Mouse (Mus musculus): ENCODE data around the gene Srp14. TPM values are rescaled to one million over a fixed set of nuclear protein-coding genes. Genes with fewer than 3 reads are reported as not detected.

Srp14 gene
- polyA plus RNA-seq, 1 experiment = 221 TPM

DNA sequence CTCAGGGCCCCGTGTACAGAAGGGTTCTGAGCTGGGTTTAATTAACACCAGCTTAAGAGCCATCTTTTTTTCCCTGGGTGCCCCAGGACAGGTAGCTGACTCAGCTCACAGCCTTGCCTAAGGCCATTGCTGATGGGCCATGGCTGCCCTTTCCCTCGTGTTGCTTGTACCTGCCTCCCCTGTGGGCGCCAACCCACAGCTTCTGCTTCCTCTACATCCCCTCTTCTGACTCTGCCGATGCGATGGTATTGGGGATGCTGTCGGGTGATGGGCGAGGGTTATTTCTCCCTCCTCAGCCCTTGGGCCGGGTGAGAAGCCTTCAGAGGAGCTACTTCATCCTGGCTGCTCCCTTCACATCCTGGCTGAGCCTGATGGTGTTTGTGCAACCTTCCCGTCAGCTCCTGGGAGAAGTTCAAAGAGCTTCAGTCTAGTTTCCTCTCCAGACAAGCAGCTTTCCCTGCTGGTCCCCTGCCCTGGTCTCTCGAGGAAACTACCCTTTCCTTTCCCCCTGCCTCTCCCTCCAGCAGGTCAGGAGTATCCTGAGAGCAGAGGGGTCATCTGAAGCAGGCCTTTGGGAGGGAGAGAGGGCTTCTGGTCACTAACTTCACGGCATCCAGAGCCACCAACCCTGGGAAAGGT is 32.4 kb upstream of the Srp14 start:
- TF ChIP-seq POLR2A (IDR thresholded peaks at IDR 0.05; ENCODE audit: borderline replicate concordance, insufficient read depth, low read length) (no peak), CTCF (IDR thresholded peaks at IDR 0.05; ENCODE audit: borderline replicate concordance, insufficient read depth, low read depth, low read length) (no peak)
- Histone ChIP-seq H3K4me3 (replicated peaks; ENCODE audit: insufficient read depth, low read depth, low read length) (no peak overlapping the region), H3K27me3 (ENCODE audit: control insufficient read depth, insufficient read depth, low read length) (no peaks in the 10 kb centered on the region), H3K4me1 (ENCODE audit: control insufficient read depth, insufficient read depth, low read length) (no peaks in the 10 kb centered on the region), H3K27ac (ENCODE audit: insufficient read depth, low read length) (no peak overlapping the region)
- 81% methylated on average over 11 of the region's 11 CpGs for WGBS
- no peak for DNase-seq

DNA sequence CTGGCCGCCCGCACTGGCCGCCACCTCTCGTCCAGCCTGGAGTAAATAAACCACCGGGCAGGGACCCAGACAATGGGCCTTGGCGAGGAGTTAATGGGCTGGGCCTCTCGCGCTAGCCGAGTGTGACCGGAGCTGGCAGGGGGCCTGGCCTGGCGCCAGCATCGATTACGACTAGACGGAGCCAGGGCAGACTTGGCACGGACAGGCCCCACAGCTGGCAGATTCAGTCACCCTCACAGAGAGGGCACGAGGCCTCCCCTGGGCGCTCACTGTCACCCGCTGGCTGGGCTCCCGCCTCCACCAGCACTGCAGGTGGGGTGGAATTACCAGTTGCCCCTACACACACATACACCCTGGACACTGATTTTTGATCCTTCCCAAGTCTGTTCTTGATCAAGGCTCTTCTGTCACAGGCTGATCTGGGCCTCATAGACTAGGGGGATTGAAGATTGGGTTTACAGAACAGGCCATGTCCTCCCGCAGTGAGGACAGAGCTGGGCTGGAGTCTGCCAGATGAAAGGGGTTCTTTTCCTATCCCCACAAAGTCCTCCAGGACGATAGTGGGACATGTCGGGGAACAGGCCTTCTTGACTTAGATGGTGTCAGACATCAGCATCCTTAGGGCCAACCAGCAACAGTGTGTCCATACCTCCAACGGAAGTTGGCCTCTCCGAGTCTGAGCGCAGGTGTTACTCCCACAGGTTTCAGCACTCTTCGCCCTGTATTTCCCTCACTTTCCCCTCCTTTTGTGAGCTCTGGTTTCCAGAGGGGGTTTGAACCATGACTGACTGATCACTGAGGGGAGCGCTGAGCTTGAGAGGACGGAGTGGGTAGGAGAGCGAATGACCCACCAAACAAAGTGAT is 31.2 kb upstream of the Srp14 start:
- Histone ChIP-seq H3K4me1 (ENCODE audit: control insufficient read depth, insufficient read depth, low read length) (no peaks in the 10 kb centered on the region), H3K4me3 (replicated peaks; ENCODE audit: insufficient read depth, low read depth, low read length) (no peak overlapping the region), H3K27ac (ENCODE audit: insufficient read depth, low read length) (no peak overlapping the region), H3K27me3 (ENCODE audit: control insufficient read depth, insufficient read depth, low read length) (no peaks in the 10 kb centered on the region)
- no peak for TF ChIP-seq POLR2A (IDR thresholded peaks at IDR 0.05; ENCODE audit: borderline replicate concordance, insufficient read depth, low read length)
- TF ChIP-seq CTCF (IDR thresholded peaks at IDR 0.05; ENCODE audit: borderline replicate concordance, insufficient read depth, low read depth, low read length) = no peak
- 37% methylated on average over 29 of the region's 29 CpGs for WGBS
- DNase-seq = peak; percentile 74 to 79

DNA sequence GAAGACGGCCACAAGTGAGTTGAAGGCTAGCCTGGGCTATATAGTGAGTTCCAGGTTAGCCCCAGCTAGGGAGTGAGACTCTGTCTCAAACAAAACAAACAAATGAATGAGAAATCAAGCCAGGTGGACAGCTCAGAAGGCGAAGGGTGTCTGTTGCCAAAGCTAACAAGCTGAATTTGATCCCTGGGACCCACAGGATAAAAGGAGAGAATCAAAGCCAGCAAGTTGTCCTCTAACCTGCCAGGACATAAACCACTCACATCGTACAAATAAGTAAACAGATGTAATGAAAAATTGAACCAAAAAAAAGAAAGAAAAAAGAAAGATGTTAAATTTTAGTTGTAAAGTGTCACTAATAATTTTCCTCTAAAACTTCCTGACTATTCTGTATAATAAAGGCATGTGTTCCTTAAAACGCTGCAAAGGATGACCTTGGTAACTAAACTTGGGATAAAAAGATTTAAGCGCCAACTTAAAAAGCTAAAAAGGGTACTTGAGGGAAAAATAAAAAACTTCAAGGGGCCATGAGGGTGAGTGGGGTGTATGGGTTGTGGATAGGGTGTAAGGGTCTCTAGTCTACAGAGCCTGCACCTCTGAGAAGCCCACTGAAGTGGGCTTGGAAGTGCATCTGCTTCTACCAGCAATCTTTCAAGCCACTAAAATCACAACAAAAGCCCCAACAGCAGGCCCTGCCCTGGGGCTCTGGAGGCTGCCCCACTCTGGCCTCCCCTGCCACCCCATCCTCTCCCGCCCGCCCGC is 30.4 kb upstream of the Srp14 start:
- no peak overlapping the region for H3K4me3 ChIP-seq (replicated peaks; ENCODE audit: insufficient read depth, low read depth, low read length)
- WGBS = 62% methylated on average over 8 of the region's 8 CpGs
- no peaks in the 10 kb centered on the region for H3K4me1 ChIP-seq (ENCODE audit: control insufficient read depth, insufficient read depth, low read length)
- H3K27ac ChIP-seq (ENCODE audit: insufficient read depth, low read length) = no peak overlapping the region
- H3K27me3 ChIP-seq (ENCODE audit: control insufficient read depth, insufficient read depth, low read length) = no peaks in the 10 kb centered on the region
- no peak for TF ChIP-seq CTCF (IDR thresholded peaks at IDR 0.05; ENCODE audit: borderline replicate concordance, insufficient read depth, low read depth, low read length)
- no peak for TF ChIP-seq POLR2A (IDR thresholded peaks at IDR 0.05; ENCODE audit: borderline replicate concordance, insufficient read depth, low read length)
- DNase-seq = no peak

DNA sequence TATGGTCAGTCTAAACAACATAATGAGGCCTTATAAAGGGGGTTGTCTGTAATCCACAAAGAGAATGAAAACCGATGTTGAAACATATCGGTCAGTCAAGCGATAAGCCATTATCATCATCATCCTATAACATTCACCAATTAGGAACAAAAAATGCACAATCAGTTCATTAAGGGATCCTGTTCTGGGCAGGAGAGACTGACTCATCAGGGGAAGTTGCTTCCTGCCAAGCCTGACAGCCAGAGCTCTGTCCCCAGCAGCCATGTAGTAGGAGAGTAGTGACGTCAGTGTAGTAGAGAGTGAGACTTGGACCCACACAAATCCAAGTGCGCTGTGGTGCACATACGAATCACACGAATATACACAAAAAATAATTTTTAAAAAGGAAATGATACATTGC is 27.6 kb upstream of the Srp14 start:
- Histone ChIP-seq H3K27ac (ENCODE audit: insufficient read depth, low read length) (no peak overlapping the region), H3K4me3 (replicated peaks; ENCODE audit: insufficient read depth, low read depth, low read length) (no peak overlapping the region), H3K27me3 (ENCODE audit: control insufficient read depth, insufficient read depth, low read length) (no peaks in the 10 kb centered on the region), H3K4me1 (ENCODE audit: control insufficient read depth, insufficient read depth, low read length) (no peaks in the 10 kb centered on the region)
- WGBS = 89% methylated on average over 7 of the region's 7 CpGs
- TF ChIP-seq CTCF (IDR thresholded peaks at IDR 0.05; ENCODE audit: borderline replicate concordance, insufficient read depth, low read depth, low read length) (no peak), POLR2A (IDR thresholded peaks at IDR 0.05; ENCODE audit: borderline replicate concordance, insufficient read depth, low read length) (no peak)
- no peak for DNase-seq

DNA sequence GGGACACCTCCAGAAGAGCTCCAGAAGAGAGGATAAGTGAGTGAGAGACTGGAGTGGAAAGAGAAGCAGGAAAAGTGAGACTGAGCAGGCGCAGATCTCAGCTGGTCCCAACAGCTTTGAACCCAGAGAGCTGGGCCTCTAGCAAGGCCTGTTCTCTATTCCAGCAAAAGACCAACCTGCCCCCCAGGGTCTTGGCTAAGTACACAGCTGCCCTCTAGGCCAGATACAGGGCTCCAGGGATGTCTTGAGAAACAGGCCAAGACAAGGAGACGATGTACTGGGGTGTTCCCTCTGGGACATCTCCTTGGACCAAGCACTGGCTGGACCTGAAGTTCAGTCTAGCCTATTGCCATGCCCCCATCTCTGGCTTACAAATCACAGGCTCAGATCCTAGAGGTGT is 20.7 kb upstream of the Srp14 start:
- TF ChIP-seq CTCF (IDR thresholded peaks at IDR 0.05; ENCODE audit: borderline replicate concordance, insufficient read depth, low read depth, low read length) (no peak), POLR2A (IDR thresholded peaks at IDR 0.05; ENCODE audit: borderline replicate concordance, insufficient read depth, low read length) (no peak)
- WGBS = 73% methylated on average over 2 of the region's 2 CpGs

DNA sequence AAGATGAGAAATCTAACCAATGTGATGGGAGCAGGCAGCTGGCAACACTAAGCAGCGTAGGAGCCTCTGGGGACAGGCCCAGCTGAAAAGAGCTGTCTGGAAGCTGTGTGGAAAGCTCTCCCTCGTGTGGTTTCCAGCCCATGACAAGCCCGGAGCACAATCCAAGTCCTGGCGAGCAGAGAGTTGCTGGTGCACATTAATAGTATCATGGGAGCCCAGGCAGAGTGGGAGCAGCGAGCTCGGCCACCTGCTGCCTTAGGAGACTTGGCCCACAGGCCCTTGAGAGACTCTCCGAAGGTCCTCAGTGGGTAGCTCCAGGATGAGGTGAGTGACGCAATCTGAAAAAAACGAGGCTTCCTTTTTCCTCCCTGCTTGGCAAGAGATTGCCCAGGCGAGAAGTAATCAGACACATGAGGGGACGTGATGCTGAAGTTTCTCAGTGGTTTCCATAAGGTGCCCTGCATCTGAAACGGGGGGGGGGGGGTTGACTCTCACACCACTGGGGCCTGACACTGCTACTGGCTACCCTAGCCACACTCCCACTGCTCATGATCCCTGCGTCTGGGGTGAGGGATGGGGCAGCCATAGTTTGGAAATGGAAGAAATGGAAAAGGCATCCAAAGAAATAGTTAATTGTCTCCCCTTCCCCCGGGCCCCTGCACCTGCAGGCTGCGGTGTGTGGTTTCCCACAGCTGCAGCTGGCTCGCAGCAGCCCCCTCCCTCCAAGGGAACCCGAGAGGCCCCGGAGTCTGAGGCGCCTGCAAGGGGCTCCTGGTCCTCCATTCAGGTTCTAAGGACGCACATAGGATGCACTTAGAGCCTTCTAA is 19.8 kb upstream of the Srp14 start:
- TF ChIP-seq CTCF (IDR thresholded peaks at IDR 0.05; ENCODE audit: borderline replicate concordance, insufficient read depth, low read depth, low read length) (no peak), POLR2A (IDR thresholded peaks at IDR 0.05; ENCODE audit: borderline replicate concordance, insufficient read depth, low read length) (no peak)
- Histone ChIP-seq H3K4me3 (replicated peaks; ENCODE audit: insufficient read depth, low read depth, low read length) (no peak overlapping the region), H3K4me1 (ENCODE audit: control insufficient read depth, insufficient read depth, low read length) (no peaks in the 10 kb centered on the region), H3K27me3 (ENCODE audit: control insufficient read depth, insufficient read depth, low read length) (no peaks in the 10 kb centered on the region), H3K27ac (ENCODE audit: insufficient read depth, low read length) (no peak overlapping the region)
- WGBS = 28% methylated on average over 20 of the region's 20 CpGs
- no peak for DNase-seq

More for the DNA sequence above, 20.7 kb upstream of the Srp14 start:
- no peaks in the 10 kb centered on the region for H3K27me3 ChIP-seq (ENCODE audit: control insufficient read depth, insufficient read depth, low read length)
- DNase-seq = no peak
- H3K27ac ChIP-seq (ENCODE audit: insufficient read depth, low read length) = no peak overlapping the region
- H3K4me1 ChIP-seq (ENCODE audit: control insufficient read depth, insufficient read depth, low read length) = no peaks in the 10 kb centered on the region
- no peak overlapping the region for H3K4me3 ChIP-seq (replicated peaks; ENCODE audit: insufficient read depth, low read depth, low read length)

DNA sequence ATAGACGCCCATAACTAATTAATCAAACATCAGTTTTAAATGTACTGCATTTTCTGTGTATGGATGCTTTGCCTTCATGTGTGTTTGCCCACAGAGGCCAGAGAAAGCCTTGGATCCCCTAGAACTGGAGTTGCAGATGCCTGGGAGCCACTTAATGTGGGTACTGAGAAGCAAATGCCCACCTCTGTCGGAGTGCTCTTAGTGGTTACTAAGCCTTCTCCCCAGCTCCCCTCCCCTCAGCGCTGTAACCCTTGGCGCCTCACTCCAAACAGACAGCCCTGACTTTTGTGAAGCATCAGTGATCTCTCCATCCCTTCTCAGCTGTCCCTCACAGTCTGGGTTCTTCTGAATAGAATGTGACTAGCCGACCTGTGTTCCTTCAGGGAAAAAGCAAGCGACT is 19.0 kb upstream of the Srp14 start:
- TF ChIP-seq POLR2A (IDR thresholded peaks at IDR 0.05; ENCODE audit: borderline replicate concordance, insufficient read depth, low read length) (no peak), CTCF (IDR thresholded peaks at IDR 0.05; ENCODE audit: borderline replicate concordance, insufficient read depth, low read depth, low read length) (no peak)
- 72% methylated on average over 6 of the region's 6 CpGs for WGBS
- Histone ChIP-seq H3K4me3 (replicated peaks; ENCODE audit: insufficient read depth, low read depth, low read length) (no peak overlapping the region), H3K27ac (ENCODE audit: insufficient read depth, low read length) (no peak overlapping the region), H3K4me1 (ENCODE audit: control insufficient read depth, insufficient read depth, low read length) (no peaks in the 10 kb centered on the region), H3K27me3 (ENCODE audit: control insufficient read depth, insufficient read depth, low read length) (no peaks in the 10 kb centered on the region)
- DNase-seq = no peak

Data from cerebellum, adult 2 months (tissue).